Mouse (Mus musculus) MEL (cell line): ENCODE results near the gene Zfp740. TPM values are rescaled to one million over a fixed set of nuclear protein-coding genes. Genes with fewer than 3 reads are reported as not detected.
"Not testable (repeated sequence)": the region's sequence is repeated elsewhere in the genome, so short reads cannot be mapped to it uniquely, and the experiment has no call there.

Experiments
- DNase-seq: peaks from one replicate; pipeline ENCODE4 v3.0.0; 2011; ENCODE audit warnings: low read depth, low spot score
- H3K27ac ChIP-seq: 2 replicates; pipeline ENCODE4 v1.5.1; 2012; ENCODE audit warnings: low read depth, mild to moderate bottlenecking, control low read depth, low read length, moderate library complexity; ENCODE audit not compliant: control insufficient read depth
- H3K27me3 ChIP-seq, 2 experiments: fragments of 150-350 bp in 1 of 2; sonication (generic) in 1 of 2; 2 replicates each; pipeline ENCODE4 v1.6.1; 2012; ENCODE audit warnings: low read length in 2 of 2, mild to moderate bottlenecking in 2 of 2, improper control_type of control experiment in 1 of 2, moderate library complexity in 1 of 2; ENCODE audit not compliant: insufficient read depth in 2 of 2, control insufficient read depth in 1 of 2
- H3K36me3 ChIP-seq, 2 experiments: 2 replicates each; pipeline ENCODE4 v1.6.1; 2012 to 2014; ENCODE audit warnings: low read length in 2 of 2, improper control_type of control experiment in 1 of 2, inconsistent platforms in 1 of 2, mild to moderate bottlenecking in 1 of 2; ENCODE audit not compliant: insufficient read depth in 2 of 2, control insufficient read depth in 1 of 2
- H3K4me1 ChIP-seq, 2 experiments: fragments of 150-350 bp in 1 of 2; sonication (generic) in 1 of 2; 2 replicates each; pipeline ENCODE4 v1.6.1; 2012; ENCODE audit warnings: low read length in 2 of 2, improper control_type of control experiment in 1 of 2, mild to moderate bottlenecking in 1 of 2; ENCODE audit not compliant: insufficient read depth in 2 of 2, control insufficient read depth in 1 of 2
- H3K4me3 ChIP-seq, 2 experiments: fragments of 150-350 bp in 1 of 2; sonication (generic) in 1 of 2; 2 replicates each; pipeline ENCODE4 v1.5.1; 2012; ENCODE audit warnings: low read depth in 2 of 2, low read length in 2 of 2, mild to moderate bottlenecking in 2 of 2, moderate library complexity in 2 of 2, control low read depth in 1 of 2, improper control_type of control experiment in 1 of 2; ENCODE audit not compliant: control insufficient read depth in 1 of 2, insufficient read depth in 1 of 2
- H3K79me2 ChIP-seq: 2 replicates; pipeline ENCODE4 v1.6.1; 2012; ENCODE audit warnings: mild to moderate bottlenecking, low read length, moderate library complexity; ENCODE audit not compliant: control insufficient read depth, poor library complexity, insufficient read depth
- H3K9ac ChIP-seq: 2 replicates; pipeline ENCODE4 v1.6.1; 2012; ENCODE audit warnings: low read depth, mild to moderate bottlenecking, control low read depth, low read length, moderate library complexity; ENCODE audit not compliant: control insufficient read depth, poor library complexity, severe bottlenecking
- H3K9me3 ChIP-seq: fragments of 150-350 bp; sonication (generic); replicated peaks from 2 replicates; pipeline ENCODE4 v1.6.1; 2012; ENCODE audit warnings: mild to moderate bottlenecking, low read length, improper control_type of control experiment, moderate library complexity; ENCODE audit not compliant: insufficient read depth
- BHLHE40 ChIP-seq: IDR thresholded peaks from 2 replicates; pipeline ENCODE4 v1.6.1; 2012; ENCODE audit warnings: low read depth, mild to moderate bottlenecking, inconsistent platforms, low read length, improper control_type of control experiment, borderline replicate concordance
- CHD2 ChIP-seq: IDR thresholded peaks from 2 replicates; pipeline ENCODE4 v1.6.1; 2011; ENCODE audit warnings: low read length, improper control_type of control experiment
- CTCF ChIP-seq, 3 experiments: IDR thresholded peaks in 2 of 3; conservative IDR thresholded peaks in 1 of 3; 2 replicates each; pipeline ENCODE4 v1.5.1; 2011 to 2012; ENCODE audit warnings: low read length in 3 of 3, low read depth in 2 of 3, mild to moderate bottlenecking in 2 of 3, improper control_type of control experiment in 1 of 3, inconsistent platforms in 1 of 3, mixed read lengths in 1 of 3, moderate library complexity in 1 of 3; ENCODE audit not compliant: control insufficient read depth in 1 of 3, insufficient read depth in 1 of 3, poor library complexity in 1 of 3, severe bottlenecking in 1 of 3
- ELF1 ChIP-seq: IDR thresholded peaks from 2 replicates; pipeline ENCODE4 v1.6.1; 2014; ENCODE audit warnings: low read depth, mild to moderate bottlenecking, inconsistent platforms, low read length, improper control_type of control experiment, moderate library complexity
- GABPA ChIP-seq: IDR thresholded peaks from 2 replicates; pipeline ENCODE4 v1.6.1; 2012; ENCODE audit warnings: low read depth, mild to moderate bottlenecking, inconsistent platforms, low read length, improper control_type of control experiment, moderate library complexity
- GATA1 ChIP-seq: IDR thresholded peaks from 2 replicates; pipeline ENCODE4 v1.6.1; 2011; ENCODE audit warnings: low read depth, low read length, improper control_type of control experiment
- KAT2A ChIP-seq: conservative IDR thresholded peaks from 2 replicates; pipeline ENCODE4 v1.6.1; 2012; ENCODE audit warnings: low read depth, low read length, improper control_type of control experiment, inconsistent platforms
- MAFK ChIP-seq: IDR thresholded peaks from 2 replicates; pipeline ENCODE4 v1.6.1; 2011; ENCODE audit warnings: low read depth, mild to moderate bottlenecking, low read length, improper control_type of control experiment, borderline replicate concordance
- MYC ChIP-seq: IDR thresholded peaks from 2 replicates; pipeline ENCODE4 v1.6.1; 2011; ENCODE audit warnings: low read depth, mild to moderate bottlenecking, low read length, improper control_type of control experiment, moderate library complexity
- RAD21 ChIP-seq: IDR thresholded peaks from 2 replicates; pipeline ENCODE4 v1.6.1; 2011; ENCODE audit warnings: mild to moderate bottlenecking, low read depth, low read length, improper control_type of control experiment
- SMC3 ChIP-seq: IDR thresholded peaks from 2 replicates; pipeline ENCODE4 v1.6.1; 2011; ENCODE audit warnings: low read depth, low read length, improper control_type of control experiment
- TBP ChIP-seq: IDR thresholded peaks from 2 replicates; pipeline ENCODE4 v1.8.0; 2011; ENCODE audit warnings: low read depth, low read length, improper control_type of control experiment
- UBTF ChIP-seq: IDR thresholded peaks from 2 replicates; pipeline ENCODE4 v1.6.1; 2012; ENCODE audit warnings: low read depth, mild to moderate bottlenecking, inconsistent platforms, low read length, improper control_type of control experiment, moderate library complexity, borderline replicate concordance; ENCODE audit not compliant: insufficient read depth
- USF1 ChIP-seq: IDR thresholded peaks from 2 replicates; pipeline ENCODE4 v1.6.1; 2014; ENCODE audit warnings: low read depth, mild to moderate bottlenecking, inconsistent platforms, low read length, improper control_type of control experiment, moderate library complexity
- ZC3H11A ChIP-seq: IDR thresholded peaks from 2 replicates; pipeline ENCODE4 v1.6.1; 2012; ENCODE audit warnings: low read depth, mild to moderate bottlenecking, inconsistent platforms, low read length, improper control_type of control experiment
- ZKSCAN1 ChIP-seq: IDR thresholded peaks from 2 replicates; pipeline ENCODE4 v1.6.1; 2012; ENCODE audit warnings: low read depth, mild to moderate bottlenecking, inconsistent platforms, low read length, improper control_type of control experiment, moderate library complexity
- ZMIZ1 ChIP-seq: IDR thresholded peaks from 2 replicates; pipeline ENCODE4 v1.6.1; 2012; ENCODE audit warnings: low read depth, mild to moderate bottlenecking, inconsistent platforms, low read length, improper control_type of control experiment, moderate library complexity
- polyA plus RNA-seq, 2 experiments: library from polyadenylated mRNA; stranded (reverse) in 1 of 2; unstranded in 1 of 2; fragments of >175 nt in 1 of 2; fragments of >200 nt in 1 of 2; gene quantifications; 2 replicates each; pipeline versions ENCODE4 v1.2.1 to v1.2.4; 2012; ENCODE audit warnings: low replicate concordance in 2 of 2, low read depth in 1 of 2; ENCODE audit not compliant: insufficient read length in 2 of 2, insufficient read depth in 1 of 2, missing spikeins in 1 of 2
- total RNA-seq: library from RNA; depleted of rRNA; stranded (reverse); fragments of 300-350 nt; gene quantifications from 2 replicates; pipeline ENCODE4 v1.2.3, GENCODE M21; 2012

Zfp740 gene
- total and polyA plus RNA-seq, 3 experiments, result 39.9 to 50.1 TPM; not detected in 1

GRCm38 (mm10) chr15:102202971-102203834, at the start of gene Zfp740 (continued):
- TF ChIP-seq SMC3, result no peak
- peak; percentile 87 for TF ChIP-seq KAT2A
- TF ChIP-seq, all 39 proteins: peak for 22

DNA sequence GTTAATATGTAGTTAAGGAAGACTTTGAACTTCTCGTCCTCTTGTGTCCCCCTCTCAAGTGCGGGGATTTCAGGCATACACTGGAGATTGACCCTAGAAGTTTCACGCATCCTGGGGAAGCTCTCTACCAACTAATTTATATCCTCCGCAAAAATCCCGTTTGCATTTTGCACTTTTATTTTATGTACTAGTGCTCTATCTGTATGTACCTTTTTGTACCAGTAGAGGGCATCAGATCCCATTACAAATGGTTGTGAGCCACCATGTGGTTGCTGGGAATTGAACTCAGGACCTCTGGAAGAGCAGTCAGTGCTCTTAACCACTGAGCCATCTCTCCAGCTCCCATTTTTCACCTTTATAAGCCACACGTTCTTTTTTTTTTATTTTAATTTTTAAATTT, 48.0 kb upstream of the Zfp740 start:
- not testable (repeated sequence) for H3K4me3 ChIP-seq, H3K9ac ChIP-seq, H3K27ac ChIP-seq, H3K27me3 ChIP-seq, H3K4me1 ChIP-seq, H3K9me3 ChIP-seq
- Histone ChIP-seq H3K79me2 (peaks cover 13% of the 10 kb centered on the region), H3K36me3 (peaks cover under 1 to 21% of the 10 kb centered on the region in 2 experiments)
- peak; percentile 58 for DNase-seq
- peak in 2 of 3 experiments; percentile 61 to 62; a peak in 4 of 6 replicates for TF ChIP-seq CTCF (IDR thresholded peaks at IDR 0.05 in 2 of 3, conservative IDR thresholded peaks at IDR 0.05 in 1 of 3; ENCODE audit: control insufficient read depth in 1 of 3, insufficient read depth in 1 of 3, low read depth in 2 of 3, low read length in 3 of 3, poor library complexity in 1 of 3, severe bottlenecking in 1 of 3)
- TF ChIP-seq MYC, result peak; percentile 78; the same call in 1 of the 2 replicates
- TF ChIP-seq RAD21, result peak; percentile 33
- peak; percentile 41 for TF ChIP-seq SMC3
- 0 out of 2 replicates have a peak, but pooled peaks have one; percentile 32 for TF ChIP-seq TBP

GRCm38 (mm10) chr15:102156836-102157235, 46.2 kb upstream of the Zfp740 start:
- peaks cover 0 to 2% of the 10 kb centered on the region in 2 experiments; a peak in 2 of 4 replicates for H3K4me1 ChIP-seq
- H3K79me2 ChIP-seq, result peaks cover 3% of the 10 kb centered on the region; the same call in 1 of the 2 replicates
- no peak overlapping the region for H3K4me3 ChIP-seq
- DNase-seq, result no peak
- H3K9ac ChIP-seq, result no peak overlapping the region
- H3K27me3 ChIP-seq, result no peaks in the 10 kb centered on the region
- no peak overlapping the region for H3K27ac ChIP-seq
- H3K36me3 ChIP-seq, result peaks cover 0 to 21% of the 10 kb centered on the region in 2 experiments; a peak in 2 of 4 replicates
- TF ChIP-seq USF1, result no peak
- no peak for TF ChIP-seq BHLHE40
- TF ChIP-seq UBTF, result no peak
- no peak for TF ChIP-seq ZKSCAN1
- TF ChIP-seq ZC3H11A, result no peak
- TF ChIP-seq RAD21, result no peak
- TF ChIP-seq GATA1, result no peak
- TF ChIP-seq ELF1, result no peak
- TF ChIP-seq ZMIZ1, result no peak
- TF ChIP-seq MAFK, result no peak
- TF ChIP-seq CHD2, result no peak
- no peak for TF ChIP-seq GABPA
- TF ChIP-seq SMC3, result no peak
- H3K9me3 ChIP-seq, result no peaks in the 10 kb centered on the region
